Mouse (Mus musculus) hindbrain, embryonic 15.5 days (tissue): Measurements from ENCODE around the gene Adal. TPM values are rescaled to one million over a fixed set of nuclear protein-coding genes. Genes with fewer than 3 reads are reported as not detected.

Experiments used
- ATAC-seq: fragments of 200-750 bp; cut with Nextera tagmentation; 2 replicates; pipeline ENCODE4 v1.8.0; 2017; ENCODE audit warnings: low read depth, moderate number of reproducible peaks, moderate TSS enrichment; ENCODE audit not compliant: low FRiP score
- H3K27ac ChIP-seq: fragments of 300-500 bp; sonication (generic); replicated peaks from 2 replicates; pipeline ENCODE4 v1.5.1; 2015; ENCODE audit warnings: mild to moderate bottlenecking, inconsistent platforms
- H3K27me3 ChIP-seq: fragments of 300-500 bp; sonication (generic); 2 replicates; pipeline ENCODE4 v1.6.1; 2015; ENCODE audit warnings: control low read depth, inconsistent platforms
- H3K36me3 ChIP-seq: fragments of 300-500 bp; sonication (generic); 2 replicates; pipeline ENCODE4 v1.6.1; 2015; ENCODE audit warnings: control low read depth, inconsistent platforms
- H3K4me1 ChIP-seq: fragments of 300-500 bp; sonication (generic); replicated peaks from 2 replicates; pipeline ENCODE4 v1.6.1; 2015; ENCODE audit warnings: control low read depth, inconsistent platforms
- H3K4me2 ChIP-seq: fragments of 300-500 bp; sonication (generic); 2 replicates; pipeline ENCODE4 v1.6.1; 2015; ENCODE audit warnings: moderate library complexity, mild to moderate bottlenecking, inconsistent platforms
- H3K4me3 ChIP-seq: fragments of 300-500 bp; sonication (generic); 2 replicates; pipeline ENCODE4 v1.5.1; 2015; ENCODE audit warnings: mild to moderate bottlenecking, inconsistent platforms
- H3K9ac ChIP-seq: fragments of 300-500 bp; sonication (generic); 2 replicates; pipeline ENCODE4 v1.6.1; 2015; ENCODE audit warnings: inconsistent platforms
- H3K9me3 ChIP-seq: fragments of 300-500 bp; sonication (generic); 2 replicates; pipeline ENCODE4 v1.6.1; 2016; ENCODE audit warnings: control low read depth, inconsistent platforms
- WGBS: fragments of 180-500 bp; shearing (Covaris S2); methylation state at CpG from one replicate; pipeline ENCODE4 v1.1.7; 2015; 5-methylcytosine and 5-hydroxymethylcytosine counted together
- polyA plus RNA-seq: library from polyadenylated mRNA; unstranded; fragments of >200 nt; fragmentation: Nextera tagmentation; extraction: Ambion mirVana; gene quantifications from 2 replicates; pipeline ENCODE4 v1.2.1, GENCODE M21; 2015

The Adal gene
- polyA plus RNA-seq, 1 experiment from 2014 or later = 27.7 TPM

- Histone ChIP-seq H3K9me3 (no peaks in the 10 kb centered on the region), H3K4me2 (no peak overlapping the region), H3K4me3 (no peak overlapping the region), H3K27ac (no peak overlapping the region), H3K4me1 (no peaks in the 10 kb centered on the region), H3K9ac (no peak overlapping the region), H3K36me3 (peaks cover 66% of the 10 kb centered on the region), H3K27me3 (no peaks in the 10 kb centered on the region)
- WGBS = 96% methylated on average over 7 of the region's 7 CpGs
- no peak for ATAC-seq
These were observed 43.9 kb downstream of the Adal start for GRCm38 (mm10) chr2:121184142-121184541.

GRCm38 (mm10) chr2:121188530-121188929 is 48.3 kb downstream of the Adal start:
- Histone ChIP-seq H3K4me1 (no peaks in the 10 kb centered on the region), H3K4me3 (no peak overlapping the region), H3K9me3 (no peaks in the 10 kb centered on the region), H3K27ac (no peak overlapping the region), H3K4me2 (no peak overlapping the region), H3K27me3 (no peaks in the 10 kb centered on the region), H3K36me3 (peaks cover 78% of the 10 kb centered on the region), H3K9ac (no peak overlapping the region)
- no peak for ATAC-seq
- 78% methylated on average over 1 of the region's 1 CpGs for WGBS

- no peak overlapping the region for H3K27ac ChIP-seq
- no peak overlapping the region for H3K4me3 ChIP-seq
- ATAC-seq = no peak
- H3K4me2 ChIP-seq = no peak overlapping the region
- WGBS = 92% methylated on average over 9 of the region's 9 CpGs
- no peaks in the 10 kb centered on the region for H3K27me3 ChIP-seq
- no peak overlapping the region for H3K9ac ChIP-seq
- H3K36me3 ChIP-seq = peaks cover 92% of the 10 kb centered on the region
- H3K4me1 ChIP-seq = no peaks in the 10 kb centered on the region
- H3K9me3 ChIP-seq = no peaks in the 10 kb centered on the region
These were observed 55.2 kb downstream of the Adal start for GRCm38 (mm10) chr2:121195466-121195865.

GRCm38 (mm10) chr2:121204276-121204675 is 64.0 kb downstream of the Adal start:
- Histone ChIP-seq H3K9ac (no peak overlapping the region), H3K27me3 (no peaks in the 10 kb centered on the region), H3K9me3 (no peaks in the 10 kb centered on the region), H3K4me3 (no peak overlapping the region), H3K4me1 (no peaks in the 10 kb centered on the region), H3K27ac (no peak overlapping the region), H3K4me2 (no peak overlapping the region), H3K36me3 (peaks cover 95% of the 10 kb centered on the region)
- WGBS = 95% methylated on average over 17 of the region's 17 CpGs
- ATAC-seq = no peak

Other genes with a start within 250 kb of the Adal start
- 30.7 and 30.9 TPM in 2 replicates for gene Ubr1, start 169.7 kb upstream of the Adal start, polyA plus RNA-seq
- gene Tmem62, start 163.4 kb upstream of the Adal start, polyA plus RNA-seq = 12.4 and 14.1 TPM in 2 replicates
- 74.5 and 77.2 TPM in 2 replicates for gene Ccndbp1, start 132.0 kb upstream of the Adal start, polyA plus RNA-seq
- gene Epb42, start 103.4 kb upstream of the Adal start, polyA plus RNA-seq = 0.35 and 0.37 TPM in 2 replicates
- 0.05 TPM in 1 of 2 replicates, not detected in the other for gene Tgm5, start 54.6 kb upstream of the Adal start, polyA plus RNA-seq
- gene Tgm7, start 30.6 kb upstream of the Adal start, polyA plus RNA-seq = 0.07 TPM in 1 of 2 replicates, not detected in the other
- gene Lcmt2, start 225 bp downstream of the Adal start, polyA plus RNA-seq = 19.0 and 21.0 TPM in 2 replicates
- gene Tubgcp4, start 30.2 kb downstream of the Adal start, polyA plus RNA-seq = 45.5 and 47.1 TPM in 2 replicates
- 7.0 and 7.1 TPM in 2 replicates for gene Zscan29, start 30.7 kb downstream of the Adal start, polyA plus RNA-seq
- 148 and 171 TPM in 2 replicates for gene Trp53bp1, start 131.0 kb downstream of the Adal start, polyA plus RNA-seq
- 31.2 and 46.4 TPM in 2 replicates for gene Map1a, start 149.2 kb downstream of the Adal start, polyA plus RNA-seq
- 19.8 and 21.3 TPM in 2 replicates for gene Ppip5k1, start 215.0 kb downstream of the Adal start, polyA plus RNA-seq
- 99.5 and 107 TPM in 2 replicates for gene Ckmt1, start 217.3 kb downstream of the Adal start, polyA plus RNA-seq
- gene Strc, start 246.7 kb downstream of the Adal start, polyA plus RNA-seq = 0.04 and 0.17 TPM in 2 replicates